Mouse (Mus musculus) layer of hippocampus, postnatal 10 days (tissue): ENCODE measurements around the gene Gm13088. TPM values are rescaled to one million over a fixed set of nuclear protein-coding genes. Genes with fewer than 3 reads are reported as not detected.
"Not testable (repeated sequence)": the region's sequence is repeated elsewhere in the genome, so short reads cannot be mapped to it uniquely, and the experiment has no call there.

Experiments used
- DNase-seq, 2 experiments: peaks; one replicate each; pipeline ENCODE4 v3.0.0; 2021; ENCODE audit warnings: low spot score in 2 of 2
- long read RNA-seq: library from polyadenylated mRNA; stranded (forward); transcript quantifications from one replicate; pipeline ENCODE4 v2.0.0, GENCODE M21; 2023
- total RNA-seq, 2 experiments: library from RNA; stranded (reverse); gene quantifications; 2 replicates each; pipeline ENCODE4 v1.2.3; 2021

Gene Gm13088
- not detected for total RNA-seq
- long read RNA-seq, result 0 reads

- not testable (repeated sequence) for DNase-seq
Measured at GRCm38 (mm10) chr4:143657146-143657545, at the start of gene Gm13088. Gene Gm13088, minus strand, starts transcription at chr4:143657246.

GRCm38 (mm10) chr4:143702611-143703010 lies 45.6 kb upstream of the Gm13088 start, which contains the start of gene Gm13089:
Gene Gm13089, minus strand, starts transcription at chr4:143702711.
- DNase-seq, result no peak

GRCm38 (mm10) chr4:143618101-143618500 lies 38.9 kb downstream of the Gm13088 start:
- DNase-seq, result not testable (repeated sequence)

- not testable (repeated sequence) for DNase-seq
Measured at GRCm38 (mm10) chr4:143614703-143615102, 42.3 kb downstream of the Gm13088 start, which contains the start of gene Gm13083. Gene Gm13083, plus strand, starts transcription at chr4:143615003.

- DNase-seq, result not testable (repeated sequence)
Measured at GRCm38 (mm10) chr4:143611927-143612326, 45.1 kb downstream of the Gm13088 start.

Other genes with a start within 250 kb of the Gm13088 start
- 10 to 100 TPM in 1 of 2 experiments, 1 to 10 TPM in 1; 9.5 to 10.3 TPM for gene Pramef8, start 244.8 kb downstream of the Gm13088 start, total RNA-seq
- not detected for gene Oog4, start 206.9 kb downstream of the Gm13088 start, total RNA-seq
- not detected for gene Gm13043, start 145.9 kb downstream of the Gm13088 start, total RNA-seq
- not detected for gene Gm13040, start 121.3 kb downstream of the Gm13088 start, total RNA-seq
- gene BC080695, start 105.5 kb downstream of the Gm13088 start, total RNA-seq, result not detected
- gene Gm13057, start 105.5 kb downstream of the Gm13088 start, total RNA-seq, result not detected
- gene Gm13083, start 42.2 kb downstream of the Gm13088 start, total RNA-seq, result not detected
- gene Gm13089, start 45.5 kb upstream of the Gm13088 start, total RNA-seq, result not detected
- not detected for gene Gm13078, start 62.2 kb upstream of the Gm13088 start, total RNA-seq
- not detected for gene Gm13023, start 132.1 kb upstream of the Gm13088 start, total RNA-seq
- not detected for gene Gm13084, start 158.8 kb upstream of the Gm13088 start, total RNA-seq
- gene Gm13103, start 189.3 kb upstream of the Gm13088 start, total RNA-seq, result not detected
- not detected for gene Pramef6, start 243.1 kb upstream of the Gm13088 start, total RNA-seq